Mouse (Mus musculus) heart, embryonic 16.5 days (tissue): ENCODE data around the gene Rbfox2. TPM values are rescaled to one million over a fixed set of nuclear protein-coding genes. Genes with fewer than 3 reads are reported as not detected.
"Not testable (repeated sequence)": the region's sequence is repeated elsewhere in the genome, so short reads cannot be mapped to it uniquely, and the experiment has no call there.

Experiments used
- ATAC-seq: fragments of 200-750 bp; cut with Nextera tagmentation; replicated peaks from 2 replicates; pipeline ENCODE4 v1.8.0; 2017; ENCODE audit warnings: moderate number of reproducible peaks; ENCODE audit not compliant: insufficient read depth, low FRiP score; ENCODE audit errors: extremely low read depth
- H3K27ac ChIP-seq: fragments of 300-500 bp; sonication (generic); 2 replicates; pipeline ENCODE4 v1.5.1; 2014; ENCODE audit warnings: mild to moderate bottlenecking, low read length, control low read depth, moderate library complexity
- H3K27me3 ChIP-seq: fragments of 300-500 bp; sonication (generic); 2 replicates; pipeline ENCODE4 v1.6.1; 2014; ENCODE audit warnings: low read length, mixed read lengths; ENCODE audit not compliant: control insufficient read depth, insufficient read depth
- H3K36me3 ChIP-seq: fragments of 300-500 bp; sonication (generic); 2 replicates; pipeline ENCODE4 v1.6.1; 2014; ENCODE audit not compliant: control insufficient read depth, insufficient read depth
- H3K4me1 ChIP-seq: fragments of 300-500 bp; sonication (generic); 2 replicates; pipeline ENCODE4 v1.6.1; 2014; ENCODE audit warnings: low read length, mixed read lengths; ENCODE audit not compliant: control insufficient read depth, insufficient read depth
- H3K4me2 ChIP-seq: fragments of 300-500 bp; sonication (generic); 2 replicates; pipeline ENCODE4 v1.6.1; 2014; ENCODE audit warnings: low read depth, mild to moderate bottlenecking, control low read depth, low read length
- H3K4me3 ChIP-seq: fragments of 300-500 bp; sonication (generic); 2 replicates; pipeline ENCODE4 v1.5.1; 2014; ENCODE audit warnings: mild to moderate bottlenecking, control low read depth, low read length
- H3K9ac ChIP-seq: fragments of 300-500 bp; sonication (generic); 2 replicates; pipeline ENCODE4 v1.6.1; 2014; ENCODE audit warnings: low read length, control low read depth
- H3K9me3 ChIP-seq: fragments of 300-500 bp; sonication (generic); replicated peaks from 2 replicates; pipeline ENCODE4 v1.6.1; 2016; ENCODE audit warnings: low read length; ENCODE audit not compliant: control insufficient read depth
- WGBS: fragments of 180-500 bp; shearing (Covaris S2); extraction: QIAGEN DNeasy Blood & Tissue Kit; methylation state at CpG from one replicate; pipeline ENCODE4 v1.1.7; 2014; 5-methylcytosine and 5-hydroxymethylcytosine counted together
- polyA plus RNA-seq: library from polyadenylated mRNA; unstranded; fragments of >200 nt; fragmentation: Nextera tagmentation; extraction: Ambion mirVana; gene quantifications from 2 replicates; pipeline ENCODE4 v1.2.1, GENCODE M21; 2015

The Rbfox2 gene
- polyA plus RNA-seq, 1 experiment from 2014 or later, result 61.8 TPM

GRCm38 (mm10) chr15:77271285-77271684 is 35.5 kb downstream of the Rbfox2 start:
- no peak overlapping the region for H3K4me2 ChIP-seq
- H3K9ac ChIP-seq, result no peak overlapping the region
- ATAC-seq, result no peak
- no peaks in the 10 kb centered on the region for H3K36me3 ChIP-seq
- no peaks in the 10 kb centered on the region for H3K9me3 ChIP-seq
- H3K4me3 ChIP-seq, result no peak overlapping the region
- H3K4me1 ChIP-seq, result peaks cover 8% of the 10 kb centered on the region
- no peaks in the 10 kb centered on the region for H3K27me3 ChIP-seq
- H3K27ac ChIP-seq, result no peak overlapping the region
- WGBS, result 92% methylated on average over 5 of the region's 5 CpGs

GRCm38 (mm10) chr15:77269496-77269895 is 37.3 kb downstream of the Rbfox2 start:
- peaks cover 21% of the 10 kb centered on the region for H3K4me1 ChIP-seq
- 63% methylated on average over 1 of the region's 1 CpGs for WGBS
- not testable (repeated sequence) for ATAC-seq, H3K9me3 ChIP-seq, H3K27ac ChIP-seq, H3K9ac ChIP-seq, H3K27me3 ChIP-seq, H3K4me2 ChIP-seq, H3K36me3 ChIP-seq, H3K4me3 ChIP-seq

GRCm38 (mm10) chr15:77268415-77268814 is 38.4 kb downstream of the Rbfox2 start:
- WGBS, result 78% methylated on average over 3 of the region's 3 CpGs
- ATAC-seq, result no peak

GRCm38 (mm10) chr15:77265318-77265717 is 41.5 kb downstream of the Rbfox2 start:
- 16% methylated on average over 4 of the region's 4 CpGs for WGBS
- H3K27ac ChIP-seq, result no peak overlapping the region
- peak overlapping the region; percentile 30; the same call in 1 of the 2 replicates for H3K4me2 ChIP-seq
- peak; percentile 67; the same call in 1 of the 2 replicates for ATAC-seq
- H3K9me3 ChIP-seq, result no peaks in the 10 kb centered on the region
- no peak overlapping the region for H3K4me3 ChIP-seq
- peaks cover 19% of the 10 kb centered on the region for H3K4me1 ChIP-seq
- H3K36me3 ChIP-seq, result peaks cover 2% of the 10 kb centered on the region; the same call in 1 of the 2 replicates
- H3K9ac ChIP-seq, result no peak overlapping the region; the same call in 1 of the 2 replicates
- no peaks in the 10 kb centered on the region for H3K27me3 ChIP-seq

More at GRCm38 (mm10) chr15:77268415-77268814, 38.4 kb downstream of the Rbfox2 start:
- H3K4me3 ChIP-seq, result no peak overlapping the region
- no peak overlapping the region for H3K27ac ChIP-seq
- H3K27me3 ChIP-seq, result no peaks in the 10 kb centered on the region
- H3K4me2 ChIP-seq, result no peak overlapping the region
- no peak overlapping the region for H3K9ac ChIP-seq
- H3K9me3 ChIP-seq, result no peaks in the 10 kb centered on the region
- peaks cover 21% of the 10 kb centered on the region for H3K4me1 ChIP-seq
- no peaks in the 10 kb centered on the region for H3K36me3 ChIP-seq

GRCm38 (mm10) chr15:77264314-77264713 is 42.5 kb downstream of the Rbfox2 start:
- Histone ChIP-seq H3K4me3 (no peak overlapping the region), H3K27ac (no peak overlapping the region), H3K4me2 (no peak overlapping the region), H3K36me3 (peaks cover 2% of the 10 kb centered on the region; the same call in 1 of the 2 replicates), H3K9me3 (no peaks in the 10 kb centered on the region), H3K27me3 (no peaks in the 10 kb centered on the region), H3K4me1 (peaks cover 19% of the 10 kb centered on the region), H3K9ac (no peak overlapping the region)
- ATAC-seq, result no peak
- WGBS, result 94% methylated on average over 5 of the region's 5 CpGs

GRCm38 (mm10) chr15:77262782-77263181 is 44.0 kb downstream of the Rbfox2 start:
- no peaks in the 10 kb centered on the region for H3K9me3 ChIP-seq
- H3K27me3 ChIP-seq, result no peaks in the 10 kb centered on the region
- H3K4me2 ChIP-seq, result no peak overlapping the region
- H3K27ac ChIP-seq, result no peak overlapping the region
- 86% methylated on average over 2 of the region's 2 CpGs for WGBS
- peaks cover 31% of the 10 kb centered on the region for H3K4me1 ChIP-seq
- H3K9ac ChIP-seq, result no peak overlapping the region
- H3K4me3 ChIP-seq, result no peak overlapping the region
- ATAC-seq, result no peak
- peaks cover 2% of the 10 kb centered on the region; the same call in 1 of the 2 replicates for H3K36me3 ChIP-seq

GRCm38 (mm10) chr15:77257437-77258229 is 49.2 kb downstream of the Rbfox2 start:
- H3K27me3 ChIP-seq, result no peaks in the 10 kb centered on the region
- peak; percentile 59; the same call in 1 of the 2 replicates for ATAC-seq
- H3K4me2 ChIP-seq, result peak overlapping the region; percentile 49
- peaks cover 2% of the 10 kb centered on the region; the same call in 1 of the 2 replicates for H3K36me3 ChIP-seq
- H3K4me3 ChIP-seq, result no peak overlapping the region
- H3K9ac ChIP-seq, result peak overlapping the region; percentile 53; the same call in 1 of the 2 replicates
- no peaks in the 10 kb centered on the region for H3K9me3 ChIP-seq
- H3K27ac ChIP-seq, result peak overlapping the region; percentile 64
- 16% methylated on average over 6 of the region's 6 CpGs for WGBS
- peaks cover 43% of the 10 kb centered on the region for H3K4me1 ChIP-seq

GRCm38 (mm10) chr15:77256782-77257181 is 50.0 kb downstream of the Rbfox2 start:
- no peak for ATAC-seq
- peak overlapping the region; percentile 53; the same call in 1 of the 2 replicates for H3K9ac ChIP-seq
- H3K9me3 ChIP-seq, result no peaks in the 10 kb centered on the region
- H3K27me3 ChIP-seq, result no peaks in the 10 kb centered on the region
- peak overlapping the region; percentile 25 for H3K27ac ChIP-seq
- WGBS, result 71% methylated on average over 4 of the region's 4 CpGs
- H3K36me3 ChIP-seq, result peaks cover under 1% of the 10 kb centered on the region; the same call in 1 of the 2 replicates
- no peak overlapping the region for H3K4me2 ChIP-seq
- H3K4me3 ChIP-seq, result no peak overlapping the region
- peaks cover 43% of the 10 kb centered on the region for H3K4me1 ChIP-seq

- no peak overlapping the region for H3K4me3 ChIP-seq
- H3K9ac ChIP-seq, result peak overlapping the region; percentile 38; the same call in 1 of the 2 replicates
- ATAC-seq, result no peak; the same call in 1 of the 2 replicates
- H3K4me2 ChIP-seq, result no peak overlapping the region
- no peaks in the 10 kb centered on the region for H3K9me3 ChIP-seq
- 31% methylated on average over 1 of the region's 1 CpGs for WGBS
- peaks cover 43% of the 10 kb centered on the region for H3K4me1 ChIP-seq
- H3K27me3 ChIP-seq, result no peaks in the 10 kb centered on the region
- H3K27ac ChIP-seq, result peak overlapping the region; percentile 83
- H3K36me3 ChIP-seq, result no peaks in the 10 kb centered on the region
Observed at GRCm38 (mm10) chr15:77254636-77255035, 52.2 kb downstream of the Rbfox2 start.
